12 mouse cellular contexts compared by ENCODE assay signal in genomic region chr7:102664599-102664998, GRCm38 (mm10). TPM values are rescaled to one million over a fixed set of nuclear protein-coding genes. Genes with fewer than 3 reads are reported as not detected.
"Had no signal": no experiment of that assay in that cellular context is flagged by ENCODE, and none has a peak within 500 bp of the region (broad histone marks: within the 10 kb centered on the region; RNA-seq: fewer than 3 reads in every experiment).

TSS of gene Olfr556 (plus strand) at chr7:102664899.

- DNase-seq: retina, postnatal 1 day; right cerebral cortex, adult 18-20 months; right cerebral cortex, postnatal 14 days; right cerebral cortex, postnatal 25 days; right cerebral cortex, postnatal 4 days; spleen, adult 18-20 months; thymus, adult 18-20 months; thymus, adult 2 months; thymus, postnatal 14 days; thymus, postnatal 25 days; thymus, postnatal 36 days had no signal

RNA-seq across cellular contexts. Expression of gene Olfr556, which starts in this region (rescaled TPM):
- total RNA-seq: neutrophil, adult 5-6 weeks had no signal
